Mouse (Mus musculus): ENCODE data around the gene Arhgap25. TPM values are rescaled to one million over a fixed set of nuclear protein-coding genes. Genes with fewer than 3 reads are reported as not detected.

Arhgap25 gene
- polyA plus RNA-seq, 1 experiment from 2014 or later: 6.9 TPM

DNA sequence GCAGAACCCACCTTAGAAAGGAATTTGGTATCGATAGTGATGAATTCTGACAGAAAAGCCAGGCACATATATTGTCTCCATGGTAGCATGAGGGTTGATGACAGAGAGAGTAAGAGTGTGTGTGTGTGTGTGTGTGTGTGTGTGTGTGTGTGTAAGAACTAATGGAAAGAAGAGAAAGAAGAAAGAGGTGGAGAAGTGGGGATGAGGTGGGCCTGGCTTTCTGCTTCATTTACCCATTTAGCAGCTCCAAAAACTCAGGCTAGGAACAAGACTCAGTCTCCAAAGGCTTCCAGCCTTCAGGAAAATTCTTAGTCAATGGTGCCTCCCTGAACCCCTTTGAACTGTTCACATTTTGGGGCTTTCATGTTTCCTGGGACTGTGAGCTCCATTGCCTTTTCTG, 29.5 kb downstream of the Arhgap25 start:
- no peak for DNase-seq (ENCODE audit: low spot score)
- peaks cover 8% of the 10 kb centered on the region; the same call in 1 of the 2 replicates for H3K4me1 ChIP-seq (replicated peaks; ENCODE audit: control insufficient read depth, insufficient read depth, low read length)
- H3K4me2 ChIP-seq: no peak overlapping the region
- no peak overlapping the region for H3K9ac ChIP-seq (ENCODE audit: low read depth, low read length)
- no peaks in the 10 kb centered on the region for H3K27me3 ChIP-seq (replicated peaks; ENCODE audit: control insufficient read depth, insufficient read depth, low read length)
- WGBS: 85% methylated on average over 1 of the region's 1 CpGs
- H3K27ac ChIP-seq (ENCODE audit: low read depth, low read length): no peak overlapping the region
- H3K36me3 ChIP-seq (ENCODE audit: control insufficient read depth, insufficient read depth, low read length): no peaks in the 10 kb centered on the region
- no peaks in the 10 kb centered on the region for H3K9me3 ChIP-seq (ENCODE audit: control insufficient read depth, low read length)
- ATAC-seq (replicated peaks; ENCODE audit: low FRiP score): no peak
- no peak overlapping the region for H3K4me3 ChIP-seq (ENCODE audit: low read depth, low read length)

DNA sequence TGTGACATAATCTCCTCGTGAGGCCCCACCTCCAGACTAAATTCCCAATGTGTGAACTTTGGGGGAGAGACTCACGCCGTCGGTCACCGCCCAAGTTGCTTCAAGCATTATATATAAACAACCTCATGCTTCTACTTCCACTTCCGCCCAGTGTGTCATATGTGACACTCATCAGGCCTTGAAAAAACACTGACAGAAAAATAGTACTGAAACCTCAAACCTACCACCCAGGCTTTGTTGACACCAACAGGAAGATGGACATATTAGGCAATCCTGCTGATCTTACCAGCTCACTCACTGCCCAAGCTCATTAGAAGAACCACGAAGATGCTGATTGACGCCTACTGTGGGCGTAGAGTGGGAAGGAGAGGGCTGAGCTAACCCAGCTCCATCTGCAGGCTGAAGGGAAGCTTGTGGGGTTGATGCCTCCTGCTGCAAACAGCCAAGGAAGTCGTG, 30.2 kb downstream of the Arhgap25 start:
- Histone ChIP-seq H3K36me3 (ENCODE audit: control insufficient read depth, insufficient read depth, low read length) (no peaks in the 10 kb centered on the region), H3K4me3 (ENCODE audit: low read depth, low read length) (no peak overlapping the region), H3K27ac (ENCODE audit: low read depth, low read length) (0 out of 2 replicates have a peak overlapping the region, but pooled peaks have one; percentile 22), H3K4me1 (replicated peaks; ENCODE audit: control insufficient read depth, insufficient read depth, low read length) (peaks cover 8% of the 10 kb centered on the region; the same call in 1 of the 2 replicates), H3K9me3 (ENCODE audit: control insufficient read depth, low read length) (no peaks in the 10 kb centered on the region), H3K27me3 (replicated peaks; ENCODE audit: control insufficient read depth, insufficient read depth, low read length) (no peaks in the 10 kb centered on the region), H3K4me2 (0 out of 2 replicates have a peak overlapping the region, but pooled peaks have one; percentile 12), H3K9ac (ENCODE audit: low read depth, low read length) (no peak overlapping the region)
- WGBS: 39% methylated on average over 10 of the region's 10 CpGs
- no peak for ATAC-seq (replicated peaks; ENCODE audit: low FRiP score)
- no peak for DNase-seq (ENCODE audit: low spot score)

DNA sequence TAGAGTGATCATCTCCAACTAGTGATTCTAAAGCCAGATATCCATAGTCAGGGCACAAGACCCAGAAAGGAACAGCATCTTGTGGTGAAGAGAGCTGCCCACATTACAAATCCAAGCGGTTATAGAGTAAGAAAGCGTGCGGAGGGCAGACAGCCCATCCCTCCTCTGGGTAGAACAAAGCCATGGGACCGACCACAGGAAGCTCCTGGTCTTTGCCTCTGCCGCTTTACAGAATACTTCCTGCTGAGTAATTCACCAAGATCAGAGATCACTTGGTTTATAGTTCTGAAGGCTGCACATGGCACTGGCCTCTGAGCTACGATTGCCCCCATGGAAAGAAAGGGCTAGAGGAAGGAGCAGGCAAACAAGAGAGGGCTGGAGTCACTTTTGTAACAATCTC, 30.6 kb downstream of the Arhgap25 start:
- no peaks in the 10 kb centered on the region for H3K27me3 ChIP-seq (replicated peaks; ENCODE audit: control insufficient read depth, insufficient read depth, low read length)
- H3K4me2 ChIP-seq: 0 out of 2 replicates have a peak overlapping the region, but pooled peaks have one; percentile 12
- ATAC-seq (replicated peaks; ENCODE audit: low FRiP score) (no peak; the same call in 1 of the 2 replicates), DNase-seq (ENCODE audit: low spot score) (no peak)
- H3K27ac ChIP-seq (ENCODE audit: low read depth, low read length): 0 out of 2 replicates have a peak overlapping the region, but pooled peaks have one; percentile 22
- no peaks in the 10 kb centered on the region for H3K36me3 ChIP-seq (ENCODE audit: control insufficient read depth, insufficient read depth, low read length)
- H3K9me3 ChIP-seq (ENCODE audit: control insufficient read depth, low read length): no peaks in the 10 kb centered on the region
- no peak overlapping the region for H3K9ac ChIP-seq (ENCODE audit: low read depth, low read length)
- peaks cover 8% of the 10 kb centered on the region; the same call in 1 of the 2 replicates for H3K4me1 ChIP-seq (replicated peaks; ENCODE audit: control insufficient read depth, insufficient read depth, low read length)
- no peak overlapping the region for H3K4me3 ChIP-seq (ENCODE audit: low read depth, low read length)
- 41% methylated on average over 6 of the region's 6 CpGs for WGBS

DNA sequence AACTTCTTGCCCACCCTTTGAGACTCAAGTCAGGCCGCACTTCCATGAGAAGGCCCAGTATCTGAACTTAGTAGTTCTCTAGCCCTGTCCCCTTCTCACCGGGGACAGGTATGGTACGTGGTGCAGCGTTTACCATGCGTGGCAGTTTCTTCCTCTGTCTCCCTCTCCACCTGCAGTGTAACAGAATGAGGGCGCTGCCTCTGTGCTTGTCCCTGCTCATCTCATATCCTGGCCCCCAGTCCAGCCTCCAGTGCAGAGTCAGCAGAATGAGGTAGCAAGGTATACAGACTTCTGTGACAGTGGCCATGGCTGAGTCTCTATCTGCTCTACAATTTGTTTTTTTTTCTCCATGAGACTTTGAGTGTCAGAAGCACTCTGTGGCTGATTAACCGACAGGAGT, 32.4 kb downstream of the Arhgap25 start:
- no peak overlapping the region for H3K27ac ChIP-seq (ENCODE audit: low read depth, low read length)
- no peak for ATAC-seq (replicated peaks; ENCODE audit: low FRiP score)
- H3K27me3 ChIP-seq (replicated peaks; ENCODE audit: control insufficient read depth, insufficient read depth, low read length): no peaks in the 10 kb centered on the region
- H3K36me3 ChIP-seq (ENCODE audit: control insufficient read depth, insufficient read depth, low read length): no peaks in the 10 kb centered on the region
- H3K9ac ChIP-seq (ENCODE audit: low read depth, low read length): no peak overlapping the region
- no peak for DNase-seq (ENCODE audit: low spot score)
- no peaks in the 10 kb centered on the region for H3K9me3 ChIP-seq (ENCODE audit: control insufficient read depth, low read length)
- no peak overlapping the region for H3K4me3 ChIP-seq (ENCODE audit: low read depth, low read length)
- no peak overlapping the region for H3K4me2 ChIP-seq
- WGBS: 80% methylated on average over 7 of the region's 7 CpGs
- peaks cover 8% of the 10 kb centered on the region; the same call in 1 of the 2 replicates for H3K4me1 ChIP-seq (replicated peaks; ENCODE audit: control insufficient read depth, insufficient read depth, low read length)

DNA sequence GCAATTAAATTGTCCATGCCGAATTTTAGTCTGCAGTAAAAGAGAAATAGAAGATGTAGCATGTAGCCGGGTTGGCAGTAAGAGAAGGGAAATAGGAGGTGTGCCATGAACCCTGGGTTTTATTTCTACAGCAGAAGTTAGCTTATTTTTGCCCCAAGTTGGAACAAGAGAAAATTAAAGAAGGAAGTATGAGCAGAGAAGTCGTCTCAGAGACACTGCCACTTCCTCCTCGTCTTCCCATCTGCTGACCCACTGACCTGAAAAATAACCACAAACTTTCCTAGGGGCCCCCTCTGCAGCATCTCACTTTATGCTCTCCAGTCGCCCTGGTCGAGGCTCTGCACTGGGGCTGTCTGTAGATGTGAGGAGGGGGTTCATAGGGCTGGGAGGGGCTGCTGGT, 33.3 kb downstream of the Arhgap25 start:
- no peak for DNase-seq (ENCODE audit: low spot score)
- 34% methylated on average over 6 of the region's 6 CpGs for WGBS
- no peaks in the 10 kb centered on the region for H3K36me3 ChIP-seq (ENCODE audit: control insufficient read depth, insufficient read depth, low read length)
- H3K4me3 ChIP-seq (ENCODE audit: low read depth, low read length): no peak overlapping the region
- no peaks in the 10 kb centered on the region for H3K27me3 ChIP-seq (replicated peaks; ENCODE audit: control insufficient read depth, insufficient read depth, low read length)
- peaks cover 13% of the 10 kb centered on the region for H3K4me1 ChIP-seq (replicated peaks; ENCODE audit: control insufficient read depth, insufficient read depth, low read length)
- no peak overlapping the region for H3K9ac ChIP-seq (ENCODE audit: low read depth, low read length)
- no peak overlapping the region for H3K4me2 ChIP-seq
- ATAC-seq (replicated peaks; ENCODE audit: low FRiP score): no peak
- H3K9me3 ChIP-seq (ENCODE audit: control insufficient read depth, low read length): no peaks in the 10 kb centered on the region
- no peak overlapping the region for H3K27ac ChIP-seq (ENCODE audit: low read depth, low read length)

DNA sequence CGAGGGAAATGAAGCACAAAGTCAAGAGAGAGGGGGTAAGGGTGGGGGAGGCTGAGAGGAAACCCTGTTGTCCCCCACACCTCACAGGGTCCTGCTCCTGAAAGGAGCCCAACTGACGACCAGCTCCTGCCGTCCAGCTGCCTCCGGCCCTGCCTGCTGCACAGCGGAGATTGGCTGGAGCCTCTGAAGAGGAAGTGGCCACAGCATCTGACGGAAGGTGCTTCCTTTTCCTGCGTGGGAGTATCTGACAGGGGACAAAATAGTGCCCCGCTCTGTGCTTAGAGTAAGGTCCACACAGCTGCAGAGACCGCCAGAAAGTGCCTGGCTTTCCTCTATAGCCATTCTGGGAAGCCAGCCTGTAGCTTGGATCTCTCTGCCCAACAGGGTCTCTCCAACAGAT, 36.9 kb downstream of the Arhgap25 start:
- Histone ChIP-seq H3K27me3 (replicated peaks; ENCODE audit: control insufficient read depth, insufficient read depth, low read length) (no peaks in the 10 kb centered on the region), H3K9me3 (ENCODE audit: control insufficient read depth, low read length) (no peaks in the 10 kb centered on the region), H3K27ac (ENCODE audit: low read depth, low read length) (peak overlapping the region; percentile 13; the same call in 1 of the 2 replicates), H3K9ac (ENCODE audit: low read depth, low read length) (peak overlapping the region; percentile 15; the same call in 1 of the 2 replicates), H3K4me1 (replicated peaks; ENCODE audit: control insufficient read depth, insufficient read depth, low read length) (peaks cover 14% of the 10 kb centered on the region), H3K36me3 (ENCODE audit: control insufficient read depth, insufficient read depth, low read length) (no peaks in the 10 kb centered on the region), H3K4me2 (peak overlapping the region; percentile 58), H3K4me3 (ENCODE audit: low read depth, low read length) (peak overlapping the region; percentile 37)
- ATAC-seq (replicated peaks; ENCODE audit: low FRiP score) (0 out of 2 replicates have a peak, but pooled peaks have one; percentile 26), DNase-seq (ENCODE audit: low spot score) (no peak)
- WGBS: 41% methylated on average over 9 of the region's 9 CpGs

DNA sequence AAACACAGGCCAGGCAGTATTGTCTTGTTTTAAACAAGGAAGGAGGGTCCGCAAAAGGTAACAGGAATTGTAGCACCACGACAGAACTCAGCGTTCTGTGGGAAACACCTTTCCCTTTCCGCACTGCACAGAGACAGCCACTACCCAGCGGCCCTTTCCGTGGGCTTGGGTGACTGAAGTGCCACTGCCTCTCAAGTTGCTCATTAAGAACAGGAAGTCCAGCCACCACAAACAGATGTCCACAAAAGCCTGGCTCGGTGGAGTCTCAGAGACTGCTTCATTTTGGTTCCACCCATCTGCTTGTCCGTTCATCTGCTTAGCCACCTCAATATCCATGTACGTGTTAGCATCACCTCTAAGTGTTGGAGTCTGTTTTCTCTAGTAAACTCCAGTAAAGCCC, 38.7 kb downstream of the Arhgap25 start:
- no peak overlapping the region for H3K27ac ChIP-seq (ENCODE audit: low read depth, low read length)
- peak overlapping the region; percentile 37; the same call in 1 of the 2 replicates for H3K4me3 ChIP-seq (ENCODE audit: low read depth, low read length)
- ATAC-seq (replicated peaks; ENCODE audit: low FRiP score) (no peak), DNase-seq (ENCODE audit: low spot score) (no peak)
- peak overlapping the region; percentile 58 for H3K4me2 ChIP-seq
- 38% methylated on average over 9 of the region's 9 CpGs for WGBS
- H3K9me3 ChIP-seq (ENCODE audit: control insufficient read depth, low read length): no peaks in the 10 kb centered on the region
- no peaks in the 10 kb centered on the region for H3K27me3 ChIP-seq (replicated peaks; ENCODE audit: control insufficient read depth, insufficient read depth, low read length)
- peaks cover 14% of the 10 kb centered on the region for H3K4me1 ChIP-seq (replicated peaks; ENCODE audit: control insufficient read depth, insufficient read depth, low read length)
- no peaks in the 10 kb centered on the region for H3K36me3 ChIP-seq (ENCODE audit: control insufficient read depth, insufficient read depth, low read length)
- H3K9ac ChIP-seq (ENCODE audit: low read depth, low read length): no peak overlapping the region

DNA sequence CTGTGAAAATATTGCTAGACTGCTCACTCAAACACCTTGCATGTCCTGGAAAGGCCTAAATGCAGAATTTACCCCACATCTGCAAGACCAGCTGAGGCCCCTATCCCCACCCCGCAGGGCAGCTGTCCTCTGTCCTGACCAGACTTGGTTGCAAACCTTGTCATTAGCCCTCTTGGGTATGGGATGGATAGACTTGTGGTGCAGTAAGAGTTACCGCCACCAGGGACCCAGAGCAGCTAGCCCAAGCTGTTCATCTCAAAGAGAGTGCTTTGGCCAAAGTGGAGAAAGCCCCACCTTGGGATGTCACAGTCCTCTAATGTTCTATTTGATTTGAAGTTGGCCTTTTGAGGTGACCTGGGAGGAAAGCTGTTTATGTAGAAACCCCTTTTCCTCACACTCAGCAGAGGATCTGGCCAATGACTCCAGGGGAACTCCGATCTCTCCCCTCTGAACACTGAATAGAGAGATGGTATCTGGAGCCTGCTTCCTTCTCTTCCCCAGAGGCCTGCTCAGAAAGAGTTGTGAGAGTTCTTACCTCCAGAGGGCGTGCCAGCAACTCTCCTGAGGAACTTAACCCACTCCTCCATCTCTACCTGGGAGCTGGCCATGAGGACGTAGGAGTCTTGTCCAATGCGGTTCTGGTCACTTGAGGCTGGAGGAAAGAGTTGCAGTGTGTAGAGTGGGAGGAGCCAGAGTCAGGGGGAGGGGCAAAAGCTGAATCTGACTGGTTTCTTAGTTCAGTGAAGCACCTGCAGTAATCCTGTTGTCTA, 45.2 kb downstream of the Arhgap25 start:
- WGBS: 75% methylated on average over 6 of the region's 6 CpGs
- Histone ChIP-seq H3K9me3 (ENCODE audit: control insufficient read depth, low read length) (no peaks in the 10 kb centered on the region), H3K27me3 (replicated peaks; ENCODE audit: control insufficient read depth, insufficient read depth, low read length) (no peaks in the 10 kb centered on the region), H3K9ac (ENCODE audit: low read depth, low read length) (no peak overlapping the region), H3K4me3 (ENCODE audit: low read depth, low read length) (no peak overlapping the region), H3K36me3 (ENCODE audit: control insufficient read depth, insufficient read depth, low read length) (no peaks in the 10 kb centered on the region), H3K27ac (ENCODE audit: low read depth, low read length) (no peak overlapping the region), H3K4me2 (no peak overlapping the region), H3K4me1 (replicated peaks; ENCODE audit: control insufficient read depth, insufficient read depth, low read length) (no peaks in the 10 kb centered on the region)
- ATAC-seq (replicated peaks; ENCODE audit: low FRiP score): no peak
- DNase-seq (ENCODE audit: low spot score): no peak

DNA sequence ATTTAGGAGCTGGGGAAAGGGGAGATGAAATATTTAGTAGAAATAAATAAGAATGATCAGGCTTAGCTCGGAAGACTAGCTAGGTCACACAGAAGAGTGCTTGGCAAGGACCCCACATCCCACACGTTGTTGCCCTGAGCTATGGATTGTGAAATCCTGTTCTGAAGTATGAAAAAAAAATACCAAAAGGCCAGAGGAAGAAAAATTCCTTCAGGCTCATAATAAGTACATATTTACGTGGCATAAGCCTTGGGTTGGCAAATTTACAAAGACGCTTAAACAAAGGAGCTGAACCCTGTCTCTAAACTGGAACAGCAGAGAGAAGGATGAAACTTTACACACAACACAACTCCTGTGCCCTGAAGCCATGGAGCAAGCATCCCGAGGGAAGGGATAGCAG, 48.3 kb downstream of the Arhgap25 start:
- Histone ChIP-seq H3K27ac (ENCODE audit: low read depth, low read length) (no peak overlapping the region), H3K9ac (ENCODE audit: low read depth, low read length) (no peak overlapping the region), H3K4me3 (ENCODE audit: low read depth, low read length) (no peak overlapping the region), H3K27me3 (replicated peaks; ENCODE audit: control insufficient read depth, insufficient read depth, low read length) (no peaks in the 10 kb centered on the region), H3K36me3 (ENCODE audit: control insufficient read depth, insufficient read depth, low read length) (no peaks in the 10 kb centered on the region), H3K4me2 (no peak overlapping the region), H3K4me1 (replicated peaks; ENCODE audit: control insufficient read depth, insufficient read depth, low read length) (no peaks in the 10 kb centered on the region; the same call in 1 of the 2 replicates), H3K9me3 (ENCODE audit: control insufficient read depth, low read length) (no peaks in the 10 kb centered on the region)
- 77% methylated on average over 5 of the region's 5 CpGs for WGBS
- no peak for DNase-seq (ENCODE audit: low spot score)
- no peak for ATAC-seq (replicated peaks; ENCODE audit: low FRiP score)

Measured in liver, embryonic 11.5 days (tissue).